Mouse (Mus musculus): Measurements from ENCODE around the gene Nme4. TPM values are rescaled to one million over a fixed set of nuclear protein-coding genes. Genes with fewer than 3 reads are reported as not detected.

Nme4 gene
- 85.0 and 92.3 TPM in 2 replicates for polyA plus RNA-seq (2015; fragmentation: Nextera tagmentation; extraction: Ambion mirVana)

DNA sequence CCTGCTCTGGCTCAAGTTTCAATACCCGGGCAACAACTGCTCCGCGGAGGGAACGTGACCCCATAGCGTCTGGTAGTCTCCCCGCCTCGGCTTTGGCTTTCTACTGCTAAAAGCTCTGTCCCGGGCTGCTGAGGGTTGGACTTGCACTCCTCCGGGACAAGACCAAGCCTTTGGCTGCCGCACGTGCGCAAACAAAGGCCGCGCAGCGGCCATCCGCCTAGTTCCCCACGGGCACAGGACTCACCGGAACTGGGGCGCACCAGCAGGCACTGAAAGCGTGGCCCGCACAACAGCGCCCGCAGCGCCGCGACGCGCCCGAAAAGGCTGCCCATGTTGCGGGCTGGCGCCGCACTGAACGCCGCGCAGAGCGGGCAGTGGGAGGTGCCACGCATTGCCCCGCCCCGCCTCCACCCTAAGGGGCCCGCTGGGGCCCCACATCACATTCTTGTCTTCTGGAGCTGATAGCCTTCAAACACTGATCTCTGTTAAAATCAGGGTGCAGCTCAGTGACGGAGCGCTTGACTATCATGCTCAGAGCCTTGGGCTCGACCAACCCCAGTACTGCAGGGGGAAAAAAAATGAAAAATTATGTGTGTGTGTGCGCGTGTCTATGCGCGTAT, at the start of gene Nme4:
Gene Nme4 (minus strand): TSS at position 482 of the 620 bp plus-strand sequence.
- Histone ChIP-seq H3K4me1 (0 out of 2 replicates have a peak, but pooled peaks cover 10% of the 10 kb centered on the region), H3K36me3 (peaks cover 5% of the 10 kb centered on the region; the same call in 1 of the 2 replicates)

DNA sequence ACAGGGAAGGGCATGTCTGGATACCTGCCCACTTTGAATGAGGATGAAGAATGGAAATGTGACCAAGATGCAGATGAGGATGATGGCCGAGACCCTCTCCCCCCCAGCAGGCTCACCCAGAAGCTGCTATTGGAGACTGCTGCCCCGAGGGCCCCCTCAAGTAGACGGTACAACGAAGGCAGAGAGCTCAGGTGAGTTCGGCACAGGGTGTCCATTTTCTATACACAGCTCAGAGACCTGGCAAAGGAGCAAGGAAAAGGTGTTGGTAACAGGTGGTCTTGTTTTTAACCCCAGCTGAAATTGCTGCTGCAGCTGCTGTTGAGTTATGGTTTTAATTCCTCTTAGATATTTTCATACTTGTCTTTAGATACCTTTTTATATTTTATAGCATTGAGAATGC, 48.0 kb upstream of the Nme4 start:
- ATAC-seq (ENCODE audit: borderline replicate concordance, extremely low read depth, low FRiP score, low TSS enrichment): no peak
- no peaks in the 10 kb centered on the region for H3K9me3 ChIP-seq
- H3K9ac ChIP-seq: no peak overlapping the region
- peaks cover 17% of the 10 kb centered on the region for H3K4me1 ChIP-seq
- no peak overlapping the region for H3K4me2 ChIP-seq
- WGBS: 94% methylated on average over 5 of the region's 5 CpGs
- H3K27me3 ChIP-seq: no peaks in the 10 kb centered on the region
- peaks cover 39% of the 10 kb centered on the region for H3K36me3 ChIP-seq
- H3K4me3 ChIP-seq: no peak overlapping the region
- H3K27ac ChIP-seq: no peak overlapping the region

More for the DNA sequence above, at the start of gene Nme4:
- no peaks in the 10 kb centered on the region for H3K9me3 ChIP-seq
- peak within 1 kb of the TSS; percentile 68 for H3K4me3 ChIP-seq
- peak; percentile 68 for ATAC-seq (ENCODE audit: borderline replicate concordance, extremely low read depth, low FRiP score, low TSS enrichment)
- peak within 1 kb of the TSS; percentile 74 for H3K9ac ChIP-seq
- whole genome bisulfite sequencing: 1% methylated on average over 47 of the region's 47 CpGs
- H3K27ac ChIP-seq: peak within 1 kb of the TSS; percentile 72
- peak within 1 kb of the TSS; percentile 83 for H3K4me2 ChIP-seq
- no peaks in the 10 kb centered on the region for H3K27me3 ChIP-seq

DNA sequence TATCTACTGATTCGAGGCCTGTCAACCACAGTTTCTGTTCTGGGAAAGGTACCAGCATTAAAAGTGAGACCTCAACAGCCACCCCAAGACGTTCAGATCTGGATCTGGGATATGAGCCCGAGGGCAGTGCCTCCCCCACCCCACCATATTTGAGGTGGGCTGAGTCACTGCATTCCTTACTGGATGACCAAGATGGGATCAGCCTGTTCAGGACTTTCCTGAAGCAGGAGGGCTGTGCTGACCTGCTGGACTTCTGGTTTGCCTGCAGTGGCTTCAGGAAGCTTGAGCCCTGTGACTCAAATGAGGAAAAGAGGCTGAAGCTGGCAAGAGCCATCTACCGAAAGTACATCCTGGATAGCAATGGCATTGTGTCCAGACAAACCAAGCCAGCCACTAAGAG, 47.4 kb upstream of the Nme4 start:
- WGBS: 80% methylated on average over 4 of the region's 4 CpGs

DNA sequence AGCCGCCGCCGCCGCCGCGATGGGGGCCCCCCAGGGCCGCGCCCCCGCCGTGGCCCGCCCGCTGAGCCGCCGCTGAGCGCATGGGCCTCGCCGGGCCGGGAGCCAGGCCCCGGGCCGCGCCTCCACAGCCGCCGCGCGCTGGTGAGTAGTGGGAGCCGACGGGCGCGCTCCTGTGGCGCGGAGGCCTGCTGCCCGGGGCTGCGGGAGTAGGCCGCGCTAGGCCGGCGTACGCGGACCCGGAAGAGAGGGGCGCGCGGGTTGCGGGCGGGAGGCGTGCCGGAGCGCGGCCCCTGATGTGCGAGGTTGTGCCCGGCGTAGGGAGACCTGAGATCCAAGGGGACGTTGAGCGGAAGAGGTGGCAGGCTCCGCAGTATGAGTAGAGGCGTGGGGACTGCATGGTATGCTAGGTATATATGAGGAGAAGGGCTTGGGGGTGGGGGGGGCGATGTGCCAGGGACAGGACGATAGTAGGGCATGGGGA, 43.5 kb upstream of the Nme4 start:
- ATAC-seq (ENCODE audit: borderline replicate concordance, extremely low read depth, low FRiP score, low TSS enrichment): peak; percentile 66
- WGBS: under 1% methylated on average over 48 of the region's 58 CpGs
- Histone ChIP-seq H3K4me3 (peak overlapping the region; percentile 80), H3K4me1 (peaks cover 23% of the 10 kb centered on the region), H3K4me2 (peak overlapping the region; percentile 67), H3K9me3 (no peaks in the 10 kb centered on the region), H3K27ac (peak overlapping the region; percentile 95), H3K9ac (peak overlapping the region; percentile 90), H3K27me3 (no peaks in the 10 kb centered on the region), H3K36me3 (peaks cover 15% of the 10 kb centered on the region; the same call in 1 of the 2 replicates)

More for the DNA sequence above, 47.4 kb upstream of the Nme4 start:
- Histone ChIP-seq H3K27me3 (no peaks in the 10 kb centered on the region), H3K27ac (no peak overlapping the region), H3K36me3 (peaks cover 37% of the 10 kb centered on the region), H3K4me1 (peaks cover 20% of the 10 kb centered on the region), H3K9ac (no peak overlapping the region), H3K4me2 (no peak overlapping the region), H3K4me3 (no peak overlapping the region), H3K9me3 (no peaks in the 10 kb centered on the region)
- no peak for ATAC-seq (ENCODE audit: borderline replicate concordance, extremely low read depth, low FRiP score, low TSS enrichment)

DNA sequence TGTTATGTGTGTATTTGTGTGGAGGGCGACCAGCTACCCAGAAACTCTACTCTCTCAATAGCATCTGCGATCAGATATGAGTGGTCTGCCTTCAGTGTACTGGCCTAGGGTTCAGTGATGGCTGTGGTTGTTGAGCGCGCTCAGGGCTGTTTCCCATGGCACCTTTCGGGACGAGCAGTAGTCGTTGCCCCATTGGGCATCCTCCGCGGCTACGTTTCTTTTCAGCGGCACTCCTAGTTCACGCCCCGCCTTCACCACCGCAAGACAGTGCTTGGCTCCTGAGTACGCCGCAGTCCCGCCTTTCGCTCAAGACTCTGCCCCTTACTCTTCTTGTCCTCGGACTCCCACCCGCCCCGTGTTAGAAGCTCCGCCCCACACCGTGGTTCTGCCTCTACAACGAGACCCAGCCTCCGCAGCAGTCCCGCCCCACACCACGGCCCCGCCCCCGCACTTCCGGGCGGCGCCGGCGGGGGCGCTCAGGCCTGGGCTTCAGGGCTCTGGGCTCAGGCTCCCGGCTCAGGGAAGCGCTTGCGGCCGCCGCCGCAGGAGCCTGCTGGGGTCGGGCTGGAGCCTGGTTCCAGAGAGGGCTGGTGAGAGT, 42.9 kb upstream of the Nme4 start, which contains the start of gene Axin1:
Gene Axin1 (plus strand): TSS at position 450 of the 598 bp plus-strand sequence.
- Histone ChIP-seq H3K27me3 (no peaks in the 10 kb centered on the region), H3K27ac (peak within 1 kb of the TSS; percentile 95), H3K4me2 (peak within 1 kb of the TSS; percentile 67), H3K4me3 (peak within 1 kb of the TSS; percentile 80), H3K36me3 (peaks cover 9% of the 10 kb centered on the region; the same call in 1 of the 2 replicates), H3K9ac (peak within 1 kb of the TSS; percentile 90), H3K4me1 (peaks cover 23% of the 10 kb centered on the region), H3K9me3 (no peaks in the 10 kb centered on the region)
- ATAC-seq (ENCODE audit: borderline replicate concordance, extremely low read depth, low FRiP score, low TSS enrichment): peak; percentile 98
- WGBS: under 1% methylated on average over 42 of the region's 42 CpGs

DNA sequence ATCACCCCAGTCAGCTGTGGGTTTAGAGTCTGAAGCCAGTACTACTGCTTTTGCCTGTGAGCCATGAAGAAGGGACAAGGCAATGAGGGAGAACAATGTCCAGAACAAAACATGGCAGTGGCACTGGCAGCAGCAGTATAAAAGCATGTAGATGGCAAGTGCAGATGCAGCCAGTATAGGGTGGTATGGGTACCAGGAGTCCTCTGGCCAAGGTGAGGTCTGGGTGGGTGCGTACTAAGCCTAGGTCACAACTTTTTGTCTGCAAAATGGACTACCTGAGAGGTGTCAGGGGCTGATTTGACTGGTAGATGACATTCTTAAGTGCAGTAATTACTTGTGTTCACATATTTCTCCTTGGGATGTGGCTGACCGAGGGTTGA, 42.3 kb upstream of the Nme4 start:
- Histone ChIP-seq H3K9me3 (no peaks in the 10 kb centered on the region), H3K4me3 (peak overlapping the region; percentile 80), H3K4me2 (peak overlapping the region; percentile 67), H3K27me3 (no peaks in the 10 kb centered on the region), H3K9ac (peak overlapping the region; percentile 43; the same call in 1 of the 2 replicates), H3K36me3 (peaks cover 3% of the 10 kb centered on the region; the same call in 1 of the 2 replicates), H3K4me1 (peaks cover 23% of the 10 kb centered on the region), H3K27ac (peak overlapping the region; percentile 95; the same call in 1 of the 2 replicates)
- WGBS: 65% methylated on average over 2 of the region's 2 CpGs
- no peak for ATAC-seq (ENCODE audit: borderline replicate concordance, extremely low read depth, low FRiP score, low TSS enrichment)

GRCm38 (mm10) chr17:26137106-26137750, 41.8 kb upstream of the Nme4 start:
- H3K4me2 ChIP-seq: no peak overlapping the region
- H3K27ac ChIP-seq: no peak overlapping the region
- H3K9me3 ChIP-seq: no peaks in the 10 kb centered on the region
- no peaks in the 10 kb centered on the region for H3K27me3 ChIP-seq
- no peak for ATAC-seq (ENCODE audit: borderline replicate concordance, extremely low read depth, low FRiP score, low TSS enrichment)
- H3K36me3 ChIP-seq: no peaks in the 10 kb centered on the region; the same call in 1 of the 2 replicates
- no peak overlapping the region for H3K4me3 ChIP-seq
- peaks cover 23% of the 10 kb centered on the region for H3K4me1 ChIP-seq
- WGBS: 82% methylated on average over 11 of the region's 11 CpGs
- no peak overlapping the region for H3K9ac ChIP-seq

DNA sequence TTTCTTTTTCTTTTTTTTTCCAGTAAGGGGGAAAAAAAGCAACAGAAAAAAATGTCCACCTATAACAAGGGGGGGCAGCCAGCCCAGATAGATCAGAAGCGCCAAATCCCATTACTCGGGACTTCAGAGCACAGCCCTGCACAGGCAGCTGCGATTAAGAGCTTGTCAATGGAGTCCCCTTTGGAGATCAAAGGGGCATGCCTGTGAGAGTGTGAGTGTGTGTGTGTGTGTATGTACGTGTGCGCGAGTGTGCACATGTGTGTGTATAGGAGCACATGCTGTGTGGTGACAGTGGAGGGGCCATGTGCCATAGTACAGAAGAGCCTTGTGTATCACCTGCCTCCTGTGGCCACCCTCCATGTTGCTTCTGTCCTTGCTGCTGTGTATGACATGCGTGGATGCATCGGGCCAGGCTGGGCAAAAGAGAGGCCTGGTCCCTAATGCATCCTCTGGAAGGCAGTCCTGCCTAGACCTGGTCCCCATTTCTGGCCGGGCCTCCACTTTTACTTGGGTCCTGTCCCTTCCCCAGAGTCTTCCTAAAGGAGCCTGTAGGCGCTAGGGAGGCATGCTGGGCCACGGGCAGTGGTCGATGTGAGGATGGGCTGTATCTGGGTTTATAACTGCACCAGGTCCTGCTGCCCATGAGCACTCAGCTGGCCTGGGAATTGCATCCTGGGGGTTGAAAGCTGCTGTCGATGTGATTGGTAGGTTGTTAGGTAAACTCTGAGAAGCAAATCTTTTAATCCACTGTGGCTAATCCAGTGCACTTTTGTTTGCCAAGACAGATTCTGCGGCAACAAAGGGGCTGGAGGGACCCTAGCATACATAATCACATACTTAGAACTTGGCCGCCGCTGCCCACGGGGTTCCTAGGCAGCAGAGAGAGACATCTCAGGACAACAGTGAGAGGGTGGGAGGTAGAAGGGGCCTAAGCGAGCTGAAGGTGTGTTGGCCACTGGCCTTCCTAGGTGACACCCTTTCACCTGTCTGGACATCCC, 36.8 kb upstream of the Nme4 start:
- Histone ChIP-seq H3K36me3 (peaks cover 26% of the 10 kb centered on the region), H3K9me3 (no peaks in the 10 kb centered on the region), H3K27me3 (no peaks in the 10 kb centered on the region), H3K9ac (no peak overlapping the region), H3K4me2 (no peak overlapping the region), H3K27ac (no peak overlapping the region), H3K4me1 (no peaks in the 10 kb centered on the region), H3K4me3 (no peak overlapping the region)
- no peak for ATAC-seq (ENCODE audit: borderline replicate concordance, extremely low read depth, low FRiP score, low TSS enrichment)
- WGBS: 86% methylated on average over 18 of the region's 18 CpGs

GRCm38 (mm10) chr17:26131062-26131732, 35.8 kb upstream of the Nme4 start:
- no peak overlapping the region for H3K9ac ChIP-seq
- no peak overlapping the region for H3K27ac ChIP-seq
- H3K4me2 ChIP-seq: no peak overlapping the region
- WGBS: 83% methylated on average over 18 of the region's 18 CpGs
- H3K4me3 ChIP-seq: no peak overlapping the region
- no peaks in the 10 kb centered on the region for H3K27me3 ChIP-seq
- no peak for ATAC-seq (ENCODE audit: borderline replicate concordance, extremely low read depth, low FRiP score, low TSS enrichment)
- no peaks in the 10 kb centered on the region for H3K4me1 ChIP-seq
- H3K9me3 ChIP-seq: no peaks in the 10 kb centered on the region
- H3K36me3 ChIP-seq: peaks cover 35% of the 10 kb centered on the region

DNA sequence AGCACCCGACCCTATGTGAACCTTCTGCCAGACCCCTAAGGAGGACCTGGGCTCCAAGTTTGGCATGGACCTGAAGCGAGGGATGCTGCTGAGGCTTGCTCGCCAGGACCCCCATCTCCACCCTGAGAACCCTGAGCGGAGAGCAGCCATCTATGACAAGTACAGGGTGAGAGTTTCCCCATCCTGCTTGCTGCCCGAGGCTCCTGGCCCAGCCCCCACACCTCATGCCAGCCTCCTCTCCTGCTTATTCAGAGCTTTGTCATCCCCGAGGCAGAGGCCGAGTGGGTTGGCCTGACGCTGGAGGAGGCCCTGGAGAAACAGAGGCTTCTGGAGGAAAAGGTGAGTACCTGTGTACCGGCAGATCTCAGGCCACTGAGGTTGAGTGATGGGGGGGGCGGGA, 29.8 kb upstream of the Nme4 start:
- WGBS: 83% methylated on average over 10 of the region's 10 CpGs
- Histone ChIP-seq H3K36me3 (peaks cover 37% of the 10 kb centered on the region), H3K4me2 (no peak overlapping the region), H3K27me3 (no peaks in the 10 kb centered on the region), H3K9ac (no peak overlapping the region), H3K4me1 (peaks cover 13% of the 10 kb centered on the region), H3K4me3 (no peak overlapping the region), H3K9me3 (no peaks in the 10 kb centered on the region), H3K27ac (no peak overlapping the region)
- no peak for ATAC-seq (ENCODE audit: borderline replicate concordance, extremely low read depth, low FRiP score, low TSS enrichment)
